Mouse (Mus musculus) limb, embryonic 13.5 days (tissue): ENCODE measurements at regions not wholly inside any gene's neighbourhood (a gene's known extent, or its start where the extent isn't known, plus 50 kb on each side); places are given as distances from the start of the nearest gene placed in this dataset.

Experiments used
- ATAC-seq: fragments of 200-750 bp; cut with Nextera tagmentation; 2 replicates; pipeline ENCODE4 v1.8.0; 2017; ENCODE audit warnings: low read depth, moderate number of reproducible peaks, moderate TSS enrichment; ENCODE audit not compliant: low FRiP score
- H3K27ac ChIP-seq: fragments of 300-500 bp; sonication (generic); 2 replicates; pipeline ENCODE4 v1.5.1; 2015; ENCODE audit warnings: inconsistent platforms, mild to moderate bottlenecking, moderate library complexity
- H3K27me3 ChIP-seq: fragments of 300-500 bp; sonication (generic); 2 replicates; pipeline ENCODE4 v1.6.1; 2015; ENCODE audit warnings: mild to moderate bottlenecking, inconsistent platforms
- H3K36me3 ChIP-seq: fragments of 300-500 bp; sonication (generic); 2 replicates; pipeline ENCODE4 v1.6.1; 2015; ENCODE audit warnings: inconsistent platforms, mild to moderate bottlenecking, moderate library complexity
- H3K4me1 ChIP-seq: fragments of 300-500 bp; sonication (generic); 2 replicates; pipeline ENCODE4 v1.6.1; 2015; ENCODE audit warnings: inconsistent platforms
- H3K4me2 ChIP-seq: fragments of 300-500 bp; sonication (generic); replicated peaks from 2 replicates; pipeline ENCODE4 v1.6.1; 2015; ENCODE audit warnings: inconsistent platforms, mild to moderate bottlenecking, moderate library complexity
- H3K4me3 ChIP-seq: fragments of 300-500 bp; sonication (generic); 2 replicates; pipeline ENCODE4 v1.5.1; 2015; ENCODE audit warnings: moderate library complexity, mild to moderate bottlenecking, inconsistent platforms
- H3K9ac ChIP-seq: fragments of 300-500 bp; sonication (generic); 2 replicates; pipeline ENCODE4 v1.6.1; 2015; ENCODE audit warnings: mild to moderate bottlenecking, inconsistent platforms
- H3K9me3 ChIP-seq: fragments of 300-500 bp; sonication (generic); 2 replicates; pipeline ENCODE4 v1.6.1; 2016; ENCODE audit warnings: inconsistent platforms
- WGBS: fragments of 180-500 bp; shearing (Covaris S2); methylation state at CpG from one replicate; pipeline ENCODE4 v1.1.7; 2015; 5-methylcytosine and 5-hydroxymethylcytosine counted together

DNA sequence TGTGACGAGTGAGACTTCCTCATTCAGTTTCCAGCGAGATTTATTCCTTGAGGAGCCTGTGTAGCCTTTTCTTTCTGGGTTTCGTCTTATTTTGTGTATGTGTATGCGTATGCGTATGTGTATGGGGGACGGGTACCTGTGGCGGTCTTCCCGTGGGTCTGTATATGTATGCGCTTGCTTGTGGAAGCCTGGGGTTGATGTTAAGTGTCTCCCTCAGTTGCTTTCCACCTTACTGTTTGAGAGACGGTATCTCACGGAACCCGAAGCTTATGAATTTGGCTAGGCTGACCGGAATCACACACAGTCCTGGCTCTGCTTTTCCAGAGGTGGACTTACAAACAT, 87.1 kb downstream of the Ankrd50 start:
- Histone ChIP-seq H3K27ac (no peak overlapping the region), H3K4me2 (no peak overlapping the region; the same call in 1 of the 2 replicates), H3K36me3 (no peaks in the 10 kb centered on the region), H3K9ac (no peak overlapping the region), H3K4me3 (no peak overlapping the region), H3K9me3 (no peaks in the 10 kb centered on the region), H3K4me1 (peaks cover 10% of the 10 kb centered on the region), H3K27me3 (peaks cover 31% of the 10 kb centered on the region)
- WGBS: 66% methylated on average over 13 of the region's 13 CpGs
- no peak for ATAC-seq

DNA sequence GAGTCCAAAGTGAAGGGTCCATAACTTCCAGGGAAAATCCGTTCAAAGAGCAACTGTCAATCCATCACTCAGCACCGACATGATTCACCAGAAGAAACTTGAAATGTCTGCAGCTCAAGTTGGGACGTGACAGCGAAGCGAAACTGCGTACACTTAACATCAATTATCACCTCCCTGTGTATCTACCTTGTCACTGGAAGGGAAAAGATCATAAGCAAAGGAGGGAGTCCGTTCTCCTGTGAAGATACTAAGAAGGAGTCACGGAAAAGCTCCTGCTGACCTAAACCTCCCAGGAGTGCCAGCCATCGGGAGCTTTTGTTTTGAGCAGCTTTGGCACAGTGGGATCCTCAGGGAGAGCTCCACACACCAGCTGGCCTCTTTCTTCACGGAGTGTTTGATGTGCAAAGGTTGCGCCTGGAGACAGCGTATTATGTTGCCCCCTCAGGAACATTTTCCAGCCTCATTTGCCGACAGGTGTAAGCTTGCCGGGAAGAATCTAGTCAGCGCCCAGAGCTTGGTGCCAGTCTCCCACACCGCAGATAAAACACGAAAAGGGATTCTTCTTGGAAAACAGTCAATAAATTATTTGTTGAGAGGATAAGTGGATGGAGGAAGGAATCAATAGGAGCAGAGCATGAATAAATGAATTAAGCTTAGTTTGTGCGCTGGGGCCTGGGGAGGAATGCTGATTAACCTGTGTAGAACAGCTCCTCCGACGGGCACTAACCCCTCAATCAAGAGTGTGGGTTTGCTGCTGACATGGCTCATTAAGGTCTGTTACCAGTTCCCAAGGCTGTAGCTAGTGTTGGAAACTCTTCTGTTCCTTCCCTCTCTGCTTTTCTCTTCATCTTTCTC, 87.7 kb downstream of the Ankrd50 start:
- no peaks in the 10 kb centered on the region for H3K36me3 ChIP-seq
- ATAC-seq: no peak
- H3K9ac ChIP-seq: 0 out of 2 replicates have a peak overlapping the region, but pooled peaks have one; percentile 31
- H3K27me3 ChIP-seq: peaks cover 31% of the 10 kb centered on the region
- H3K4me1 ChIP-seq: peaks cover 10% of the 10 kb centered on the region
- H3K27ac ChIP-seq: no peak overlapping the region
- no peaks in the 10 kb centered on the region for H3K9me3 ChIP-seq
- 4% methylated on average over 20 of the region's 20 CpGs for WGBS
- peak overlapping the region; percentile 23 for H3K4me3 ChIP-seq
- peak overlapping the region; percentile 56 for H3K4me2 ChIP-seq

DNA sequence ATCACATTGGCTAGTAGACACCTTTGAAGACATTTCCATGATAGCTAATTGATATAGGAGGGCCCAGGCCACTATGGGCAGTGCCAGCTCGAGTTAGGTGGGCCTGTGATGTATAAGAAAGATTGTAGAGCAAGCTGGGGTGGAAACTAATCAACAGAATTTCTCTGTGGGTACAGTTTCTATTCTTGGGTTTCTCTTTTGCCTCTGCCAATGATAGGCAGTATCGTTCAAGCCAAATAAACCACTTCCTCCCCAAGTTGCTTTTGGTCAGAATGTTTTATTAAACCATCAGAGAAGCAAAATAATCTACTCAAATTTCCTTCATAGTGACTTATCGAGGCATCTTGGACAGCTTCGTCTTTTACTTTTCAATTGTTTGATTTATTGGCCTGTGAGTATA, 90.3 kb downstream of the Ankrd50 start:
- Histone ChIP-seq H3K4me1 (peaks cover 10% of the 10 kb centered on the region), H3K9me3 (no peaks in the 10 kb centered on the region), H3K36me3 (no peaks in the 10 kb centered on the region), H3K27ac (no peak overlapping the region), H3K9ac (no peak overlapping the region), H3K4me2 (no peak overlapping the region), H3K4me3 (no peak overlapping the region), H3K27me3 (peaks cover 31% of the 10 kb centered on the region)
- 77% methylated on average over 4 of the region's 4 CpGs for WGBS
- ATAC-seq: no peak

DNA sequence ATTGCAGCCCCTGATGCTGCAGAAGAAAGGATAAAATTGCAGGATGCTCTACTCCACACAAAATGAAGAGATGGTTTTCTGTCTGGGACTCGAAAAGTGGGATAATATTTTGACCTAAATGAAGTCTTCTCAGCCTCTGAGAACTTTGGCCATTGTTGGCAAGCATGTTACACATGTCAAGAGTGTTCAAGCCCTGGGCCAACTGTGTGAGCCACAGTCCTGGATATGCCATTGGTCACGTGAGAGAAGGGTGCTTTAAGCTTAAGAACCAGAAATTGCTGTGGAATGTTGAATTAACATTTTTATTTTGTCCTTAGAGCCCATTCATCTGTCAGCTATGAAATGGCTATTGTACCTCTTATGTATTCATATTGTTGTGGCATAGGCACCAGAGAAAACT, 95.0 kb downstream of the Ankrd50 start:
- no peak overlapping the region for H3K9ac ChIP-seq
- H3K9me3 ChIP-seq: no peaks in the 10 kb centered on the region
- no peak overlapping the region for H3K27ac ChIP-seq
- no peak overlapping the region for H3K4me2 ChIP-seq
- ATAC-seq: no peak
- WGBS: 70% methylated on average over 2 of the region's 2 CpGs
- no peaks in the 10 kb centered on the region for H3K27me3 ChIP-seq
- no peak overlapping the region for H3K4me3 ChIP-seq
- no peaks in the 10 kb centered on the region for H3K4me1 ChIP-seq
- H3K36me3 ChIP-seq: no peaks in the 10 kb centered on the region

DNA sequence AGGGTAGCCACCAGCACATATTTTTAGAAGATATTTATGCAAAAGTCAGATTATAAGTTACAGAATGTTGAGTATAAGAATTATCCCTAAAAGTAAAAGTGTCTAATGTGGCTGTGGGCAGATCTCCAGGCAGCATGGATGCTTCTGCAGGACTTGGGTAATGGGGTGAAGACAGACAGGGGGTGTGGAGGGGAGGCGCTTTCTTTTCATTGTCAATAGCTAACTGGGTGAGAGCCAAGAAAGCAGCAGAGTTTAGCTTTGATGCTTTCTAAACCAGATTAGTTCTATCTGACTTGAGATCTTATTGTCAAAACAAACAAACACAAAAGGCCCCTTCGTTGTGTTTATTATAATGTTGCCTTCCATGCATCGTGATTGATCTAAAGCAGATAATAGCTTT, 95.7 kb downstream of the Ankrd50 start:
- 41% methylated on average over 3 of the region's 3 CpGs for WGBS
- no peak for ATAC-seq
- no peak overlapping the region for H3K9ac ChIP-seq
- no peak overlapping the region for H3K4me2 ChIP-seq
- no peaks in the 10 kb centered on the region for H3K36me3 ChIP-seq
- H3K27ac ChIP-seq: no peak overlapping the region
- H3K4me1 ChIP-seq: no peaks in the 10 kb centered on the region
- no peaks in the 10 kb centered on the region for H3K27me3 ChIP-seq
- no peaks in the 10 kb centered on the region for H3K9me3 ChIP-seq
- no peak overlapping the region for H3K4me3 ChIP-seq

DNA sequence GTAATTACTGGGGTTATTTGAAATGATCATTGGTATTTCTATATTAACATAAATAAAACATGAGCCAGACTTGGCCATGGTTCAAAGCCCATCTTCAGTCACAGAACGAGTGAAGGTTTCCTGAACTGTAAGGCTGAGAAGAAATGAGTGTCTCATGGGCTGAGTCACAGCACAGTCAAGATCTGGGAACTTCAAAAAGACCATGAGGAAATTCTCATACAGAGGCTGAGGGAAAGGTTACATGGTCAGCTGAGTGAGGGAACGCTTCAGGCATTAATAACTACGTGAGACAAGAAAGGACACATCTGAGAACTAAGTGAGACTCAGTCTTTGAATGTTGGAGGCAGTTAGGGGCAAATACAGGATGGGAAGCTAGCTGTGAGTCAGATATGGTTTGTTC, 101.9 kb downstream of the Ankrd50 start:
- WGBS: 74% methylated on average over 3 of the region's 3 CpGs
- no peaks in the 10 kb centered on the region for H3K36me3 ChIP-seq
- H3K4me2 ChIP-seq: no peak overlapping the region
- no peak for ATAC-seq
- no peaks in the 10 kb centered on the region for H3K4me1 ChIP-seq
- H3K27ac ChIP-seq: no peak overlapping the region
- H3K9me3 ChIP-seq: no peaks in the 10 kb centered on the region
- H3K27me3 ChIP-seq: no peaks in the 10 kb centered on the region
- no peak overlapping the region for H3K4me3 ChIP-seq
- H3K9ac ChIP-seq: no peak overlapping the region

DNA sequence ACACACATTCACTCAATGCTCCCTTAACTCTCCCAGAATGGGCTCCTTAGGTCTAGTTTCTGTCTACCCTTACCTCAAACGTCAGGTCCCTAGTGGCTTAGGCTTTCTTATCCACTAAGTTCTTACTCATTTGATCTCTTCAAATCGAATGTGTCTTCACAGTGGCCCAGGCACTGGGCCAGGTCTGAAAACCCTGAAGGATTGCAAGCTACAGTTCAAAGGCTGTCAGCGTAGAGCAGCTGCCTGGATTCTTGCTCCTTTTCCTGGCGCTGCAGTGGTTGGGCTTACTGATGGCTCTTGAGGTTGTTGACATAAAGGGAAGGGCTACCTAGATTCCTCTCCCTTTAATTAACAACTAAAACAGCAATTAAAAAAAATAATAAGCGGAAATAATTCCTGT, 103.0 kb downstream of the Ankrd50 start:
- H3K9ac ChIP-seq: no peak overlapping the region
- H3K4me2 ChIP-seq: no peak overlapping the region
- no peak overlapping the region for H3K27ac ChIP-seq
- H3K9me3 ChIP-seq: no peaks in the 10 kb centered on the region
- whole genome bisulfite sequencing: 72% methylated on average over 5 of the region's 5 CpGs
- no peak overlapping the region for H3K4me3 ChIP-seq
- H3K4me1 ChIP-seq: no peaks in the 10 kb centered on the region
- H3K36me3 ChIP-seq: no peaks in the 10 kb centered on the region
- ATAC-seq: no peak
- H3K27me3 ChIP-seq: no peaks in the 10 kb centered on the region

DNA sequence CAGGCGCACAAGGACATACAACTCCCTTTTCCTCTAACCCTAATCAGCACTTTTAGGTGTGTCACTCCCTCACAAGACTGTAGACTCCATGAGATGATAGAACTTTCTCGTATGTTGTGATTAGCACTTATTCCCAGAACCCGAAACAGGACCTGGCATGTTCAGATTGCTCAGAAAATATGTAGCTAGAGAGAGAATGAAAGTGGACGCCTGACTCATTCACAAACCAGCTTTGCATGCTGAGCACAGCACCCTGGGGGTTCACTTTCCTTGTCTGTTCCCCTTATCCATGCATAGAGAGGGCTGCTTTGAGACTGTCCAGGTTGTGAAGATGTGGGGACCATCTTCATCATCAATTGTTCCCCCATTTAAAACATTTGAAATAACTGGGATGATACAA, 111.0 kb downstream of the Ankrd50 start:
- no peak for ATAC-seq
- WGBS: 78% methylated on average over 4 of the region's 4 CpGs
- Histone ChIP-seq H3K4me2 (no peak overlapping the region), H3K36me3 (no peaks in the 10 kb centered on the region), H3K27me3 (no peaks in the 10 kb centered on the region), H3K27ac (no peak overlapping the region), H3K9ac (no peak overlapping the region), H3K4me1 (no peaks in the 10 kb centered on the region), H3K4me3 (no peak overlapping the region), H3K9me3 (no peaks in the 10 kb centered on the region)

DNA sequence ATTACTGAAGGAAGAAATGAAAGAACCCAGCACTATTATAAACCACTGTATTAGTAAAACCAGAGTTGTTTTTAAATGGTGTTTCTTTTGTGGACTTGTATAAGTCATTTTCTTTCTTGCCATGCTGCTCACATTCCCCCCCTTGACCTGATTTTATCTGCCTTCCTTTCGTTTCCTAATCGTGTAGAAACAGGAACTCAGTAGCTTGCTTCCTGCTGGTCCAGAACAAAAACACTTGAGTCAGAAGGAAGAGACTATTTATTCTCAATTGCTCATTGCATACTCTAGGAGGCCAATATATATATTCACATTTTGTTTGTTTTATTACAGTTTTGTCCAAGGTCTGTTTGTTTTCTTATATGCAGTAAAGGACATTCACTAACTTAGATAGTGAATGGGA, 112.9 kb downstream of the Ankrd50 start:
- Histone ChIP-seq H3K27ac (no peak overlapping the region), H3K4me2 (no peak overlapping the region), H3K27me3 (no peaks in the 10 kb centered on the region), H3K4me1 (no peaks in the 10 kb centered on the region), H3K4me3 (no peak overlapping the region), H3K9ac (no peak overlapping the region), H3K9me3 (no peaks in the 10 kb centered on the region), H3K36me3 (no peaks in the 10 kb centered on the region)
- WGBS: 53% methylated on average over 2 of the region's 2 CpGs
- no peak for ATAC-seq

DNA sequence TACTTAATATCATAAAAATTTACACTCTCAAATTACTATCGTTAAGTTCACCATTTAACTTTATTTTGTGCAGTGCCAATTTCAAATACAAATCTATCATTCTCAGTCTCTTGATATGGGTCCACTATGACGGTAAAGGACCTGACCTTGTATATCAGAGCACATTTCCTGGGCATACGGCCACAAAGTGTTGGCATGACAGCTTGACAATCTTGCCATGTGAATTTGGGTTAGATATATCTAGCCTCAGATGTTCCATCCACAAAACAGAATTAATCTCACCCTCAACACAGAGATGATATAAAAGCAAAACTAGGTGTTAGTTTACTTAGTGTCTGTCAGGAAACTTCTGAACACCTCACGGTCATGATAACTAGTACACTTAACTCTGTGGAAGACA, 120.8 kb downstream of the Ankrd50 start:
- no peak overlapping the region for H3K4me3 ChIP-seq
- H3K36me3 ChIP-seq: no peaks in the 10 kb centered on the region
- H3K9me3 ChIP-seq: no peaks in the 10 kb centered on the region
- no peak overlapping the region for H3K9ac ChIP-seq
- H3K4me2 ChIP-seq: no peak overlapping the region
- WGBS: 77% methylated on average over 4 of the region's 4 CpGs
- no peaks in the 10 kb centered on the region for H3K27me3 ChIP-seq
- ATAC-seq: no peak
- no peak overlapping the region for H3K27ac ChIP-seq
- H3K4me1 ChIP-seq: peaks cover 4% of the 10 kb centered on the region; the same call in 1 of the 2 replicates

DNA sequence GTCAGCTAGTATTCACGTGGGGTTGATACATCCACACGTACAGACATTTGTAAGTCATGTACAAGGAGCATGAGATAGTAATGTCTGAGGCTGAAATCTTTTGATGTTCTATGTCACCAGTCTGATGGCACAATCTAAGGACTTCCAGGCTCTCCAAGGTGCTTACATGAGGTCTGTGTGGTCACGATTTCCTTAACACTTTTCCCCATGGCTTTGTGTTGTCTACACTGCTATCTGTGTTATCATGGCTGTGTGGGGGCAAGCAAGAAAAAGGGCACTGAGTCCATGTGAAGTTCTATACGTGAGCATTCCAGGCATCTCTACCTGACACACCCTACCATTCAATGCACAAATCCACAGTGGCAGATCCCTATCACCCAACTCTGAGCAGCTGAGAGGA, 123.2 kb downstream of the Ankrd50 start:
- 79% methylated on average over 4 of the region's 4 CpGs for WGBS
- no peak overlapping the region for H3K9ac ChIP-seq
- peaks cover 4% of the 10 kb centered on the region; the same call in 1 of the 2 replicates for H3K4me1 ChIP-seq
- no peak for ATAC-seq
- no peak overlapping the region for H3K4me2 ChIP-seq
- no peaks in the 10 kb centered on the region for H3K9me3 ChIP-seq
- no peak overlapping the region for H3K27ac ChIP-seq
- H3K4me3 ChIP-seq: no peak overlapping the region
- H3K36me3 ChIP-seq: no peaks in the 10 kb centered on the region
- H3K27me3 ChIP-seq: no peaks in the 10 kb centered on the region

DNA sequence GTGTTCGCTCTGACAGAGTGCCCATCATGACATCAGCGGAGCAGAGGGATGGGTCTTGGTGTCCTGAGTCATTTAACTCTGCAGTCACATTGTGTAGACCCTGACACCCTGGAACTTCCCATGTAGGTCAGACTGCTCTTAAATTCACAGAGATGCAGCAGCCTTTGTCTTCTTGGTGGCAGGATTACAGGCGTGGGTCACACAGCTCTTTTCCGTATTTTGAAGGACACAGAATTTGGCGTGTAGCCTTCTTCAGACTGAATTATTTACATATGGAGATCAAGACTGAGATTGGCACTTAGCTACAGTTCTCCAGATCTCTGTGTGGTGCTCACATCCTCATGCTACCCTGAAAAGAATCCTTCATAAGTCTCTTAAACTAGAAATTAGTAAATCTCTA, 123.7 kb downstream of the Ankrd50 start:
- H3K9me3 ChIP-seq: no peaks in the 10 kb centered on the region
- no peak overlapping the region for H3K9ac ChIP-seq
- 63% methylated on average over 5 of the region's 5 CpGs for WGBS
- no peak for ATAC-seq
- H3K4me3 ChIP-seq: no peak overlapping the region
- H3K4me1 ChIP-seq: peaks cover 4% of the 10 kb centered on the region; the same call in 1 of the 2 replicates
- H3K4me2 ChIP-seq: no peak overlapping the region
- no peak overlapping the region for H3K27ac ChIP-seq
- H3K36me3 ChIP-seq: no peaks in the 10 kb centered on the region
- H3K27me3 ChIP-seq: no peaks in the 10 kb centered on the region

DNA sequence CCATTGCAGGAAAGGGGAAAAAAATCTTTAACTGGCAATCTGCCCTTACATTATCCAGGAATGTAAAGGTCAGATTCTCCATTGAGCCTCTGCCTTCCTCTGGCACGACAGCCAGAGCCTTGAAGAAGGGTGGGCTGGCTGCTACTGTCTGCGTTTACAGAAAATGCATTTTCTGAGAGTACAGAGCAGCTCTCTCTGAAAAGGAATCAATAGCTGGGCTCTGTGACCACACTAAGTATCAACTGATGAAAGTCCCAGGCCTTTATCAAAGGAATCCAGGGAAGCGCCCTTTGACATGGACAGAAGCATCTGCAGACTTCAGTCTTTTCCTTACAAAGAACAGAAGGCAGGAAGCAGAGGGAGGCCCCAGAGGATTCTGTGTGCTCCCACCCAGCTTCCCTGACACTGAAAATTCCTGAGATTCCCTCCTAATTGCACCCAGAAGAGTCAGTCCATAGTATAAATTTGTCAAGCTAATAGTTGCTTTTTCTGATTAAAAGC, 124.2 kb downstream of the Ankrd50 start:
- H3K9ac ChIP-seq: no peak overlapping the region
- H3K4me2 ChIP-seq: no peak overlapping the region
- no peaks in the 10 kb centered on the region for H3K9me3 ChIP-seq
- 15% methylated on average over 3 of the region's 3 CpGs for WGBS
- no peaks in the 10 kb centered on the region for H3K36me3 ChIP-seq
- H3K27ac ChIP-seq: no peak overlapping the region
- no peak for ATAC-seq
- H3K27me3 ChIP-seq: no peaks in the 10 kb centered on the region
- no peak overlapping the region for H3K4me3 ChIP-seq
- peaks cover 4% of the 10 kb centered on the region; the same call in 1 of the 2 replicates for H3K4me1 ChIP-seq
